Mouse (Mus musculus): ENCODE results near the gene Ormdl3.
"Not testable (repeated sequence)": the region's sequence is repeated elsewhere in the genome, so short reads cannot be mapped to it uniquely, and the experiment has no call there.

Gene Ormdl3

GRCm38 (mm10) chr11:98586892-98587563 lies at the start of gene Ormdl3:
Gene Ormdl3 (minus strand): TSS chr11:98587368.
- in situ Hi-C loops (cut with MboI, MseI) = loop anchor here (10.0 kb wide), 1 partner anchor 48 kb away; no protein-coding TSS in a partner anchor

GRCm38 (mm10) chr11:98635312-98635970 lies 48.3 kb upstream of the Ormdl3 start:
- in situ Hi-C loops (cut with MboI, MseI) = loop anchor here (5.0 to 10.0 kb wide), 3 partner anchors 37 to 59 kb away; partner anchors contain the start of gene Ormdl3

- in situ Hi-C loops (cut with MboI, MseI) = loop anchor here (10.0 kb wide), 2 partner anchors 46 to 64 kb away; partner anchors contain the start of gene Ormdl3
Measured at GRCm38 (mm10) chr11:98630646-98631045, 43.5 kb upstream of the Ormdl3 start.

GRCm38 (mm10) chr11:98628706-98629105 lies 41.5 kb upstream of the Ormdl3 start:
- in situ Hi-C loops (cut with MboI, MseI) = no loop called here

GRCm38 (mm10) chr11:98625611-98626410 lies 38.6 kb upstream of the Ormdl3 start, which contains the start of the genes Gm12355 and Gsdma3:
Gene Gm12355 (minus strand): TSS chr11:98625661.
Gene Gsdma3 (plus strand): TSS chr11:98626360.
- in situ Hi-C loops (cut with MboI, MseI) = no loop called here

GRCm38 (mm10) chr11:98624381-98624780 lies 37.2 kb upstream of the Ormdl3 start:
- in situ Hi-C loops (cut with MboI, MseI) = not testable (repeated sequence)

GRCm38 (mm10) chr11:98623981-98624380 lies 36.8 kb upstream of the Ormdl3 start:
- in situ Hi-C loops (cut with MboI, MseI) = not testable (repeated sequence)

GRCm38 (mm10) chr11:98620791-98621190 lies 33.6 kb upstream of the Ormdl3 start:
- in situ Hi-C loops (cut with MboI, MseI) = no loop called here

- in situ Hi-C loops (cut with MboI, MseI) = loop anchor here (5.0 kb wide), 1 partner anchor 41 kb away; the partner anchor contains the start of gene Gsdma2
Measured at GRCm38 (mm10) chr11:98606763-98607162, 19.6 kb upstream of the Ormdl3 start.

GRCm38 (mm10) chr11:98604911-98605310 lies 17.7 kb upstream of the Ormdl3 start:
- in situ Hi-C loops (cut with MboI, MseI) = loop anchor here (5.0 kb wide), 1 partner anchor 42 kb away; the partner anchor contains the start of gene Gsdma2

- in situ Hi-C loops (cut with MboI, MseI) = no loop called here
Measured at GRCm38 (mm10) chr11:98603953-98604352, 16.8 kb upstream of the Ormdl3 start.

GRCm38 (mm10) chr11:98602090-98602690 lies 15.0 kb upstream of the Ormdl3 start:
- in situ Hi-C loops (cut with MboI, MseI) = no loop called here

GRCm38 (mm10) chr11:98599291-98599690 lies 12.1 kb upstream of the Ormdl3 start:
- in situ Hi-C loops (cut with MboI, MseI) = loop anchor here (5.0 kb wide), 1 partner anchor 42 kb away; no protein-coding TSS in a partner anchor

GRCm38 (mm10) chr11:98598851-98599290 lies 11.7 kb upstream of the Ormdl3 start:
- in situ Hi-C loops (cut with MboI, MseI) = loop anchor here (5.0 kb wide), 1 partner anchor 42 kb away; no protein-coding TSS in a partner anchor

- in situ Hi-C loops (cut with MboI, MseI) = loop anchor here (5.0 kb wide), 1 partner anchor 41 kb away; no protein-coding TSS in a partner anchor
Measured at GRCm38 (mm10) chr11:98597991-98598390, 10.8 kb upstream of the Ormdl3 start, which contains the start of gene Lrrc3c. Gene Lrrc3c (plus strand): TSS chr11:98598291.

GRCm38 (mm10) chr11:98597363-98597762 lies 10.2 kb upstream of the Ormdl3 start:
- in situ Hi-C loops (cut with MboI, MseI) = loop anchor here (5.0 kb wide), 1 partner anchor 40 kb away; no protein-coding TSS in a partner anchor

GRCm38 (mm10) chr11:98595955-98596354 lies 8.8 kb upstream of the Ormdl3 start:
- in situ Hi-C loops (cut with MboI, MseI) = loop anchor here (5.0 kb wide), 1 partner anchor 39 kb away; no protein-coding TSS in a partner anchor

GRCm38 (mm10) chr11:98595473-98595872 lies 8.3 kb upstream of the Ormdl3 start:
- in situ Hi-C loops (cut with MboI, MseI) = loop anchor here (5.0 kb wide), 1 partner anchor 38 kb away; no protein-coding TSS in a partner anchor

GRCm38 (mm10) chr11:98595021-98595420 lies 7.9 kb upstream of the Ormdl3 start:
- in situ Hi-C loops (cut with MboI, MseI) = loop anchor here (5.0 kb wide), 1 partner anchor 38 kb away; no protein-coding TSS in a partner anchor
